ENCODE assay signal across 9 mouse cellular contexts in genomic region chr15:86140323-86140722, GRCm38 (mm10). TPM values are rescaled to one million over a fixed set of nuclear protein-coding genes. Genes with fewer than 3 reads are reported as not detected.
DNase-seq lines count a peak whose midpoint lies in the region; ATAC-seq and TF ChIP-seq lines count a peak whose summit lies in the region.
"Had no signal": no experiment of that assay in that cellular context is flagged by ENCODE, and none has a peak within 500 bp of the region (broad histone marks: within the 10 kb centered on the region; RNA-seq: fewer than 3 reads in every experiment).

No protein-coding gene starts in this region.

- TF ChIP-seq CTCF in ES-Bruce4 (IDR thresholded peaks at IDR 0.05; ENCODE audit: low read depth, low read length): peak; percentile 96

- WGBS in intestine, embryonic 14.5 days: 32% methylated on average over 10 of the region's 10 CpGs
- WGBS in intestine, embryonic 15.5 days: 34% methylated on average over 10 of the region's 10 CpGs
- WGBS in forebrain, embryonic 16.5 days: 29% methylated on average over 10 of the region's 10 CpGs

- peaks cover 20% of the 10 kb centered on the region for H3K36me3 ChIP-seq in intestine, embryonic 14.5 days (ENCODE audit: control insufficient read depth, insufficient read depth, low read length)
- 0 out of 2 replicates have a peak, but pooled peaks cover 4% of the 10 kb centered on the region for H3K36me3 ChIP-seq in intestine, embryonic 15.5 days
- H3K36me3 ChIP-seq in ES-Bruce4 (ENCODE audit: control insufficient read depth, insufficient read depth, low read length, poor library complexity, severe bottlenecking): no peaks in the 10 kb centered on the region
- H3K36me3 ChIP-seq in forebrain, embryonic 16.5 days (ENCODE audit: control insufficient read depth, insufficient read depth): peaks cover 12% of the 10 kb centered on the region; the same call in 1 of the 2 replicates

- no peaks in the 10 kb centered on the region for H3K9me3 ChIP-seq in intestine, embryonic 14.5 days (ENCODE audit: control insufficient read depth, low read length)
- no peaks in the 10 kb centered on the region for H3K9me3 ChIP-seq in intestine, embryonic 15.5 days
- no peaks in the 10 kb centered on the region for H3K9me3 ChIP-seq in ES-Bruce4 (replicated peaks; ENCODE audit: control insufficient read depth, insufficient read depth, low read length, poor library complexity, severe bottlenecking)
- H3K9me3 ChIP-seq in forebrain, embryonic 16.5 days (ENCODE audit: control insufficient read depth, low read length): no peaks in the 10 kb centered on the region
- H3K9me3 ChIP-seq: embryonic facial prominence, embryonic 13.5 days had no signal

- peak; percentile 76 for DNase-seq in intestine, embryonic 14.5 days (ENCODE audit: low spot score)
- peak; percentile 64 for DNase-seq in cerebellum, adult 8-10 months
- DNase-seq in kidney, postnatal 14 days: peak; percentile 65
- DNase-seq in right cerebral cortex, postnatal 25 days: peak; percentile 43

- H3K4me3 ChIP-seq in intestine, embryonic 14.5 days (ENCODE audit: low read depth, low read length): no peak overlapping the region
- no peak overlapping the region for H3K4me3 ChIP-seq in intestine, embryonic 15.5 days (replicated peaks)
- H3K4me3 ChIP-seq in ES-Bruce4 (ENCODE audit: low read depth, low read length): no peak overlapping the region
- no peak overlapping the region for H3K4me3 ChIP-seq in forebrain, embryonic 16.5 days (replicated peaks; ENCODE audit: low read length)
- H3K4me3 ChIP-seq: embryonic facial prominence, embryonic 13.5 days had no signal

- no peaks in the 10 kb centered on the region for H3K4me1 ChIP-seq in intestine, embryonic 14.5 days (replicated peaks; ENCODE audit: control insufficient read depth, insufficient read depth, low read length)
- H3K4me1 ChIP-seq in intestine, embryonic 15.5 days (replicated peaks): no peaks in the 10 kb centered on the region
- peaks cover 2% of the 10 kb centered on the region for H3K4me1 ChIP-seq in ES-Bruce4 (ENCODE audit: control insufficient read depth, insufficient read depth, low read length)
- H3K4me1 ChIP-seq in forebrain, embryonic 16.5 days (replicated peaks; ENCODE audit: control insufficient read depth, insufficient read depth, low read length): peaks cover 2% of the 10 kb centered on the region; the same call in 1 of the 2 replicates
- H3K4me1 ChIP-seq: embryonic facial prominence, embryonic 13.5 days had no signal

- no peak overlapping the region for H3K4me2 ChIP-seq in intestine, embryonic 14.5 days (ENCODE audit: low read length)
- no peak overlapping the region for H3K4me2 ChIP-seq in intestine, embryonic 15.5 days (replicated peaks)
- H3K4me2 ChIP-seq in forebrain, embryonic 16.5 days (ENCODE audit: low read length): no peak overlapping the region
- H3K4me2 ChIP-seq: embryonic facial prominence, embryonic 13.5 days had no signal

- TF ChIP-seq POLR2A in ES-Bruce4 (IDR thresholded peaks at IDR 0.05; ENCODE audit: insufficient read depth, low read length): no peak

- no peak overlapping the region for H3K9ac ChIP-seq in intestine, embryonic 14.5 days (ENCODE audit: low read length)
- no peak overlapping the region for H3K9ac ChIP-seq in intestine, embryonic 15.5 days
- no peak overlapping the region for H3K9ac ChIP-seq in ES-Bruce4 (ENCODE audit: low read depth, poor library complexity, severe bottlenecking)
- no peak overlapping the region for H3K9ac ChIP-seq in forebrain, embryonic 16.5 days (replicated peaks; ENCODE audit: low read depth, low read length)
- H3K9ac ChIP-seq: embryonic facial prominence, embryonic 13.5 days had no signal

- no peaks in the 10 kb centered on the region for H3K27me3 ChIP-seq in intestine, embryonic 14.5 days (replicated peaks; ENCODE audit: control insufficient read depth, insufficient read depth, low read length)
- H3K27me3 ChIP-seq in intestine, embryonic 15.5 days (replicated peaks): no peaks in the 10 kb centered on the region
- no peaks in the 10 kb centered on the region for H3K27me3 ChIP-seq in ES-Bruce4 (ENCODE audit: control insufficient read depth, insufficient read depth, low read length, poor library complexity, severe bottlenecking)
- H3K27me3 ChIP-seq in forebrain, embryonic 16.5 days (replicated peaks; ENCODE audit: control insufficient read depth, insufficient read depth, low read length): no peaks in the 10 kb centered on the region
- H3K27me3 ChIP-seq: embryonic facial prominence, embryonic 13.5 days had no signal

- ATAC-seq in intestine, embryonic 14.5 days (replicated peaks; ENCODE audit: low FRiP score, low TSS enrichment, low read depth): no peak
- ATAC-seq in intestine, embryonic 15.5 days: no peak
- peak; percentile 32 for ATAC-seq in forebrain, embryonic 16.5 days
- 0 out of 2 replicates have a peak, but pooled peaks have one; percentile 28 for ATAC-seq in megakaryocyte-erythroid progenitor cell, adult 5-6 weeks (replicated peaks; ENCODE audit: low FRiP score, low TSS enrichment, poor library complexity, severe bottlenecking)

- no peak for TF ChIP-seq EP300 in ES-Bruce4 (IDR thresholded peaks at IDR 0.05; ENCODE audit: insufficient read depth, low read depth, low read length)

- H3K27ac ChIP-seq in intestine, embryonic 14.5 days (ENCODE audit: low read depth): no peak overlapping the region
- H3K27ac ChIP-seq in intestine, embryonic 15.5 days: no peak overlapping the region
- no peak overlapping the region for H3K27ac ChIP-seq in ES-Bruce4 (ENCODE audit: insufficient read depth, low read length)
- H3K27ac ChIP-seq in forebrain, embryonic 16.5 days (ENCODE audit: low read length): no peak overlapping the region
- H3K27ac ChIP-seq: embryonic facial prominence, embryonic 13.5 days had no signal

RNA-seq across cellular contexts. Expression of gene Cerk, which starts 45.6 kb away (rescaled TPM):
- 11.5 and 11.7 TPM in 2 replicates for polyA plus RNA-seq in intestine, embryonic 14.5 days (2014; fragmentation: Nextera tagmentation; extraction: Ambion mirVana)
- polyA plus RNA-seq in intestine, embryonic 15.5 days (2015; fragmentation: Nextera tagmentation; extraction: Ambion mirVana): 8.4 and 8.9 TPM in 2 replicates
- 4.2 and 5.5 TPM in 2 replicates for polyA plus RNA-seq in ES-Bruce4 (2011; ENCODE audit: insufficient read depth, insufficient read length, low read depth, missing spikeins)
- 23.4 and 23.8 TPM in 2 replicates for polyA plus RNA-seq in forebrain, embryonic 16.5 days (2015; fragmentation: Nextera tagmentation; extraction: Ambion mirVana)
- 5.6 and 7.1 TPM in 2 replicates for total RNA-seq in megakaryocyte-erythroid progenitor cell, adult 5-6 weeks (2014; fragmentation: Nextera tagmentation)
- total RNA-seq in megakaryocyte-erythroid progenitor cell, adult 5-6 weeks (2017): 3.5 and 6.1 TPM in 2 replicates

Comparison
In these comparisons a context has a peak if more than half of its experiments do, and no peak if none do; other contexts are left out.
1. ATAC-seq: peak in forebrain, embryonic 16.5 days (single experiment) and megakaryocyte-erythroid progenitor cell, adult 5-6 weeks (single experiment); none in intestine, embryonic 14.5 days (single experiment) and intestine, embryonic 15.5 days (single experiment).
2. Peak in every context shown above with its lines, with median percentiles within 50 percentile points of each other: DNase-seq.